Mouse (Mus musculus): ENCODE measurements around the gene Ap2a2. TPM values are rescaled to one million over a fixed set of nuclear protein-coding genes. Genes with fewer than 3 reads are reported as not detected.
"Not testable (repeated sequence)": the region's sequence is repeated elsewhere in the genome, so short reads cannot be mapped to it uniquely, and the experiment has no call there.

Ap2a2 gene
- total RNA-seq, 2 experiments from 2014 or later: 198 to 218 TPM

GRCm38 (mm10) chr7:141558946-141559345, 3.0 kb upstream of the Ap2a2 start:
- no peak for DNase-seq (ENCODE audit: low spot score in 2 of 2)

- no peak for DNase-seq (ENCODE audit: low spot score in 2 of 2)
These were observed 2.1 kb upstream of the Ap2a2 start for GRCm38 (mm10) chr7:141559726-141560325.

- no peak for DNase-seq (ENCODE audit: low spot score in 2 of 2)
These were observed 1.5 kb upstream of the Ap2a2 start for GRCm38 (mm10) chr7:141560471-141560870.

GRCm38 (mm10) chr7:141562421-141562851, 463 bp downstream of the Ap2a2 start:
- peak in 1 of 2 experiments; percentile 12 for DNase-seq (ENCODE audit: low spot score in 2 of 2)

- peak; percentile 40 to 56 for DNase-seq (ENCODE audit: low spot score in 2 of 2)
These were observed 967 bp downstream of the Ap2a2 start for GRCm38 (mm10) chr7:141562852-141563427.

DNA sequence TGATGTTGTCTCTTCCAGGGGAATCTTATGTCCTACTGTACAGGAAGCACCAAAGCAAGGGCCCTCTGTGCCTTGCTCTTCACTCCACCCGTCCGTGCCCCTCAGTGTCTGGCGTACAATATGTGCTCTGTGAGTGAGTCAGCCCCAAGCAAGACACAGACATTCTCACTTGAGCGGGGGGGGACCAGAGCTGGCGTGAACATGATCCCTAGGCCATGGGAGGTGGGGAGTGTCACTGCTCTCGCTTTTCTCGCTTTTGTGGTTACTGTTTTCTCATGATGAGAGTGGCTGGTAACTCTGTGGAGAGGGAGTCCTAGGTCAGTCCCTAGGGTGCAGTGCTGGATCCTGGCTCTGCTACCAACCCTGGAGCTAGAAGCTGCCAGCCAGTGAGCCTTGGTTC, 2.6 kb downstream of the Ap2a2 start:
- DNase-seq (ENCODE audit: low spot score in 2 of 2): no peak

DNA sequence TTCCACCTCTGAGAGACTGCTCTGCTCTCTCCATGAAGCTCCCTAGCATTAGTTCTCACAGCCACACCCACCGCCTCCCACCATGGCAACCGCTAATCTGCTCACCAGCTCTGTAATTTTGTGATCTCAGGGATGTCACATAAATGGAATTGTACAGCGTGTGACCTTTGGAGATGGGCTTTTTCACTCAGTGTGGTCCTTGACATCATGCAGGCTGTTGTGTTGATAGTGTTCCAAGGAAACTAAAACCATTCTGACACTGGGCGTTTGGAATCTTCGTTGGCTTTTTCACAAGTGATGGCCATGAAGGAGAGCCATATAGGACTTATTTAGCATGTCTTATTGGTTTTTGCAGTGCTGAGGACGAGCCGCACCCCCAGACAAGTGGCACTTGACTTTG, 4.6 kb downstream of the Ap2a2 start:
- DNase-seq (ENCODE audit: low spot score in 2 of 2): no peak

- no peak for DNase-seq (ENCODE audit: low spot score in 2 of 2)
These were observed 7.4 kb downstream of the Ap2a2 start for GRCm38 (mm10) chr7:141569283-141569803.

GRCm38 (mm10) chr7:141569916-141570315, 7.9 kb downstream of the Ap2a2 start:
- no peak for DNase-seq (ENCODE audit: low spot score in 2 of 2)

GRCm38 (mm10) chr7:141570625-141571295, 8.8 kb downstream of the Ap2a2 start:
- no peak for DNase-seq (ENCODE audit: low spot score in 2 of 2)

DNA sequence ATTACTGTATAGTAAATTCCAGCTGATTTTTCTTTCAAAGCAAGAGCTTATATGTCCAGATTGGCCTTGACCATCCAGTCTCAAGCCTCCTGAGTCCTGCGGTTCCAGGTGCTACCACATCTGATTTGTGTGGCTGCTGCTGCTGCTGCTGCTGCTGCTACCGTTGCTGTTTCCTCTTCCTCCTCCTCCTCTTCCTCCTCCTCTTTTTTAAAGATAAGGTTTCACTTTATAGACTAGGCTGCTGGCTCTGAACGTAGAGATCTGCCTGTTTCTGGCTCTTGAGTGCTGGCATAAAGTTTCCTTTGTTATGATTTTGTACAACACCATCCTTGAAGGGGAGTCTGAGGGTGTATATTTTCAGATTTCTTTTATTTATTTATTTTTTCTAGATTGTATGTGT, 12.1 kb downstream of the Ap2a2 start:
- DNase-seq (ENCODE audit: low spot score in 2 of 2): no peak

DNA sequence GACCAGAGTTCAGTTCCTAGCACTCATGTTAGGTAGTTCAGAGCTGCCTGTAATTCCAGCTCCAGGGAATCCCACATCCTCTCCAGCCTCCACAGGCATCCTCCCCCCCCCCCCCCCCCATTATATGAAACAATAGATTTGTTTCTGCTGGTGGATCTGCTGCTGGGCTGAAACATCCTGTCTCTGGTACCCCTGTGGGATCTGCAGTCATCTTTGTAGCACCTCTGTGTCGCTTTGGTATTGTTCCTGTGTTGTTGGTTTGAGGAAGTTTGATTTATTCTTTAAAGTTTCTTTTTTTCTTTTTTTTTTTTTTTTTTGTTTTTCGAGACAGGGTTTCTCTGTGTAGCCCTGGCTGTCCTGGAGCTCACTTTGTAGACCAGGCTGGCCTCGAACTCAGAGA, 13.5 kb downstream of the Ap2a2 start:
- no peak for DNase-seq (ENCODE audit: low spot score in 2 of 2)

DNA sequence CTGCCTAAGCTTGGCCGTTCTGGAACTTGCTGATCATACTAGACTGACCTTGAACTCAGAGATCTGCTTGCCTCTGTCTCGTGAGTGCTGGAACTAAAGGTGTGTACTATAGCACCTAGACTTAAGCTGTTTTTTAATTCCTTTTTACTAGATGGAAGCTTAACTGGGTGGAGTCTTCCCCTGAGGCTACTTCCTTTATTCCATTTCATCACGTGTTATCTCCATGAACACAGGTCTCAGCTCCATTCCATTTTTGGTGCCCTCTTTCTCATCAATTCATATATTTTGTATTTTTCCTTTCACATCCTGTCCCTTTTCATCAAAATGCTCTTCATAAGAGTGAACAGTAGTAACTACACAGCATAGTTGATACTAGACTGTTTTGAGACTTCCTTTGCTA, 15.8 kb downstream of the Ap2a2 start:
- no peak for DNase-seq (ENCODE audit: low spot score in 2 of 2)

DNA sequence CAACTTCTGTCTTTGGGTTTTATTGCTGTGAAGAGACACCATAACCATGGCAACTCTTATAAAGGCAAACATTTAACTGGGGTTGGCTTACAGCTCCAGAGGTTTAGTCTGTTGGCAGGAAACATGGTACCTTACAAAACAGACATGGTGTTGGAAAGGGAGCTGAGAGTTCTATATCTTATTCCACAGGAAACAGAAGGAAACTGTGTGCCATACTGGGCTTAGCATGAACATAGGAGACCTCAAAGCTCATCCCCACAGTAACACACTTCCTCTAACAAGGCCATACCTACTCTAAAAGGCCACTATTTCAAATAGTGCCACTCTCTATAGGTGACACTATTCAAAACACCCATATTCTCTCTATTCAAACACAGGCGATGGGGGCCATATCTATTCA, 16.5 kb downstream of the Ap2a2 start:
- DNase-seq (ENCODE audit: low spot score in 2 of 2): no peak

GRCm38 (mm10) chr7:141578943-141579342, 17.0 kb downstream of the Ap2a2 start:
- no peak for DNase-seq (ENCODE audit: low spot score in 2 of 2)

DNA sequence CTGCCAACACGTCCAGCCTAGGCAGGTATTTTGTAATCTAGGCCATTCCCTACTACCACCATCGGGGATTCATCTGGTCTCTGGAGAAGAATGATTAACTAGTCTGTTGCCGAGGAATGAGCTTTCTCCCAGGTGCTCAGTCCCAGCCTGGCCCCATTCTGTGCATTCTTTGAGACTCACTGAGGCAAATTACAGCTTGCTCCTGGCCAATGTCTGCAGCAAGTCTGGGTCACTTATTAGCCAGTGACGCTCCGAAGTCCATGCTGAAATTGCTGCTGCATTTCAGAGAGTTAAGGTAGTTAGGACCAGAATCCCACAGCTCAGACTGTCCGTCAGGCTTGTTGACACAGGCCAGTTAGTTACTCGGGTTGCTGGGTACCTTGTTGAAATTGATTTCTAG, 19.4 kb downstream of the Ap2a2 start:
- no peak for DNase-seq (ENCODE audit: low spot score in 2 of 2)

DNA sequence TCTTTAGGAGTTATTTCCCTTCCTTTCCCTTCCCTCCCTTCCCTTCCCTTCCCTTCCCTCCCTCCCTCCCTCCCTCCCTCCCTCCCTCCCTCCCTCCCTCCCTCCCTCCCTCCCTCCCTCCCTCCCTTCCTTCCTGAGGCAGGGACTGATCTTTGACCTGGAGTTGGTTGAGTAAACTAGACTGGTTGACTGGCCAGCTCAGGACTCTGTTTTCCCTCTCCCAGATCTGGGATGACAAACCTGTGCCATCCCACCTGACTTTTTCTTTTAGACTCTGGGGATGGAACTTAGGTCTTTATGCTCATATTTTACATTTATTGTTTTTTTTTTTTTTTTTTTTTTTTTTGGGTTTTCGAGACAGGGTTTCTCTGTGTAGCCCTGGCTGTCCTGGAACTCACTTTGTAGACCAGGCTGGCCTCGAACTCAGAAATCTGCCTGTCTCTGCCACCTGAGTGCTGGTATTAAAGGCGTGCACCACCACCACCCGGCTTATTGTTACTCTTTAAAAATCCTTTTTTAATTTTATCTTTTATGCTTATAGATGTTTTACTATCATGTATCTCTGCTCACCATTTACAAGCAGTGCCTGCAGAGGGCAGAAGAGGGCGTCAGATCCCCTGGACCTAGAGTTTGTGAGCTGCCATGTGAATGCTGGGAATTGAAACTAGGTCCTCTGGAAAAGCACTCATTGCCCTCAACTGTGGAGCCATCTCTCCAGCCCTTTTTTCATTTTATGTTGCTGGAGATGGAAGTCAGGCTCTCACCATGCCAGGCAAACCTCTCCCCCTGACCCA, 22.3 kb downstream of the Ap2a2 start:
- DNase-seq (ENCODE audit: low spot score in 2 of 2): no peak

DNA sequence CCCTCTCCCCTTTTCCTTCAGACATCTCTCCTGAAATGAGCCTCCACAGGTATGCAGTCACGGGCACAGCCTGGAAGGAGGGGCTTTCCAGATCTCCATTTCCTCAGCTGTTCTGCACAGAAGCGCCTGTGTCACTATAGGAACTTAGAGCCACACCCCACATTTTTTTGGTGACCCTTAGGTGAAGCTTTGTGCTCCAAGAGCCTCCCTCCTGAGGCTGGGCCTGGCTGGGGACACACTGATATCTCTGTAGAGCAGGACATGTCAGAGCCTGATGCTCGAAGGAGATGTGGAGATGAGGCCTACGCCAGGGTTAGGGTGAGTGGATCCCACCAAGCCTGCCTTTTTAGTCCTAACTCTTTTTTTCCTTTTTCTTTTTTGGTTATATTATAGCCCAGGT, 23.3 kb downstream of the Ap2a2 start:
- no peak for DNase-seq (ENCODE audit: low spot score in 2 of 2)

DNA sequence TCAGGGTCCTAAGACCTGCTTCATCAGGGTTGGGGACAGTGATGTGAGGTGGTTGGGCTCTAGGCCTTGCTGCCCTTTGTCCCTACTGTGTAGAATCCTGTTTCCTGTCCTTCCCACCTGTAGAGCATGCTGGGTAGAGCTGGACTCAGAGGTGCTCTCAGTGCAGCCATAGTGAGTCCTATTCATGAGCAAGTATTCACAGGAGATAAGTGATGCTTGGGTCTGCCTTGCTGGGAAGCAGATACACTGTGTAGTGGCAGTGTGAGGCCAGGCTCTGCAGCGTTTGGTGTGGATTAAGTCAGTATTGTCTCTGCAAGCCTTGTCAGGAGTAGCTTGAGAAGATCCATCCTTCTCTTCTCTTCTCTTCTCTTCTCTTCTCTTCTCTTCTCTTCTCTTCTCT, 23.9 kb downstream of the Ap2a2 start:
- no peak for DNase-seq (ENCODE audit: low spot score in 2 of 2)

DNA sequence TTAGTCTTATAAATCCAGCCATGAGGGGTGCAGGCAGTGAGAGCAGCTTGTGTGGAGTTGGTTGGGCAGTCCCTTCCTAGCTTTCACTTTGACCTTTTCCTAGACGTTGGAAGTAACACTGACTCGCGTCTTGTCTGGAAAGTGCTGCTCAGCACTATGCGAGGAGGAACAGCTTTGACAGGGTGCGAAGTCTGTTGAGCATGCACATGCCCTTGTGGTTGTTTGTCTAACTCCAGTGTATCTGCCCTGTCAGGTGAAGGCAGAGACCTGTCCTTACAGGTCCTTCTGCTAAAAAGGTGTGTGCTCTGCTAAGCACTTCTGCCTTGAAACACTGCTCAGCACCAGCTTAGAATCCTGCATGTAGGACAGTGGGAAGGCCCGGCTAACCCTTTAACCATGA, 26.9 kb downstream of the Ap2a2 start:
- DNase-seq (ENCODE audit: low spot score in 2 of 2): no peak

DNA sequence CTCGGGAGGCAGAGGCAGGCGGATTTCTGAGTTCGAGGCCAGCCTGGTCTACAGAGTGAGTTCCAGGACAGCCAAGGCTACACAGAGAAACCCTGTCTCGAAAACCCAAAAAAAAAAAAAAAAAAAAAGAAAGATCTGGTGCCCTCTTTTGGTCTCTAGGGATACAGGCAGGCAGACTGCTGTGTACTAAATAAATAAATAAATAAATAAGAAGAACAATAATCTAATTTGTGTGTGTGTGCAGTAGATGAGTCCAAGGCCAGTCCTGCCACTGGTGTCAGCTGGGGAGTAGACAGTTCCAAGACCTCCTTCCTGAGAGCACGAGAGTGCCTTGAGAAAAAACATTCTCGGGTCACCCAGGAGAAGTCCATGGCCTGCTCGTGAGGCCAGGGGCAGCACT, 28.3 kb downstream of the Ap2a2 start:
- not testable (repeated sequence) for DNase-seq (ENCODE audit: low spot score in 2 of 2)

DNA sequence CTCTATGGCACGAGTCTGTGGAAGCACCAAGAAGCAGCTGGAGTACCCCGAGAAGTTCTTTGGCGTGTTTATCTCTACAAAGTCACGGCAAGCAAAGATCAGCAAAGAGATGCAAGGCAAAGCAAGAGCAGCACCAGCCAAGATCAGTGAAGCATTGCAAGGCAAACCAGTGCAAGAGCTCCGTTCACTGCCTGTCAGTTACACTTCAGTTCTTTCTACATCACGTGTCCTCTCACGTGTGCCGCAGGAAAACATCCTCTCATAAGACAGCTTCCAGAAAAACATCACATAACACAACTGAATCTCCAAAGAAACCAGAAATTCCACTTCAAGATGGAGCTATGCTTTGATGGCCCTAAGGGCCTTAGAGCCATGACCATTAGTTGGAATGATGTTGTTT, 29.0 kb downstream of the Ap2a2 start:
- no peak for DNase-seq (ENCODE audit: low spot score in 2 of 2)
